Mouse (Mus musculus): ENCODE data around the gene Aunip. TPM values are rescaled to one million over a fixed set of nuclear protein-coding genes. Genes with fewer than 3 reads are reported as not detected.

The Aunip gene
- polyA plus RNA-seq, 1 experiment from 2014 or later: 15.9 TPM

DNA sequence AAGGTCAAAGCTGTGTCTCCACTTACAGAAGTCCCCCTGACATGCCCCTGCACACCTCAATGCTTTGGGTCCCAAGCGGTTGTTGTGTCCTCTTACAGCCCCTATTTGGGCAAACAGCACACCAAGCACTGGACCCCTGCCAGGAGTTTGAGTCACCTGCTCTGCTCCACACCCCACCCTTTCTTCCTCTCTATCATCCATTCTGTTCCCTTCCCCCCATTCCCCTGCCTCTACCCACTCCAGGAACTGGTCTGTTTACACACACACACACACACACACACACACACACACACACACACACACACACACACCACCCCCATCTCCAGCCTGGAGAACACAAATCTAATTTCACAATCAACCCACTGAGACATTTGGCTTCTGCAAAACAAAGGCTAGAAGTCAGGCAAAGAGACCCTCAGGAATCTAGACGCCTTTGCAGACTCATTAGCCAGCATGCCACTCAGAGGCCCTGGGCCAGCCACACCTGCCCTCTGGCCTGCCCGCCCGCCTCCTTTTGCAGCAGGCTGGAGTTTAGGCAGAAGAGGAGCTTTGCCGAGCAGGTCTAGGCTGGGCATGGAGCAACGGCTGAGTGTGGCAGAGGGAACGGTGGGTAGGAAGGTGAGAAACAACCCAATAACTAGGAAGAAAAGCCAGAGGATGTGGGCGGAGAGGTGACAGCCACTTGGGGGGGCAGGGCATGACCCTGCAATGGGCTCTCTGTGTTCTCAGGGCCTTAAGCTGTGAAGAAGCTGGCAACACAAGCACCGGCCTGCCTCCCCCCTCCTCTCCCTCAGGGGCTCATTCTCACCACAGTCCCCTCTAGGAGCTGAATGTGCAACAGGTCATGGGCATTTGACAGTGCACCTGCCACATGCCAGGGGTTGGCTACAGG lies 36.3 kb downstream of the Aunip start:
- ATAC-seq (replicated peaks; ENCODE audit: low FRiP score): no peak
- Histone ChIP-seq H3K36me3 (ENCODE audit: control insufficient read depth, insufficient read depth, low read length) (peaks cover 25% of the 10 kb centered on the region), H3K4me3 (ENCODE audit: low read depth, low read length) (no peak overlapping the region), H3K9me3 (ENCODE audit: control insufficient read depth, low read length) (peaks cover 4% of the 10 kb centered on the region), H3K4me2 (no peak overlapping the region), H3K27me3 (replicated peaks; ENCODE audit: control insufficient read depth, insufficient read depth, low read length) (no peaks in the 10 kb centered on the region), H3K27ac (ENCODE audit: low read depth, low read length) (no peak overlapping the region), H3K9ac (ENCODE audit: low read depth, low read length) (no peak overlapping the region), H3K4me1 (replicated peaks; ENCODE audit: control insufficient read depth, insufficient read depth, low read length) (peaks cover 21% of the 10 kb centered on the region)
- no peak for DNase-seq (ENCODE audit: low spot score)
- 75% methylated on average over 9 of the region's 9 CpGs for WGBS

DNA sequence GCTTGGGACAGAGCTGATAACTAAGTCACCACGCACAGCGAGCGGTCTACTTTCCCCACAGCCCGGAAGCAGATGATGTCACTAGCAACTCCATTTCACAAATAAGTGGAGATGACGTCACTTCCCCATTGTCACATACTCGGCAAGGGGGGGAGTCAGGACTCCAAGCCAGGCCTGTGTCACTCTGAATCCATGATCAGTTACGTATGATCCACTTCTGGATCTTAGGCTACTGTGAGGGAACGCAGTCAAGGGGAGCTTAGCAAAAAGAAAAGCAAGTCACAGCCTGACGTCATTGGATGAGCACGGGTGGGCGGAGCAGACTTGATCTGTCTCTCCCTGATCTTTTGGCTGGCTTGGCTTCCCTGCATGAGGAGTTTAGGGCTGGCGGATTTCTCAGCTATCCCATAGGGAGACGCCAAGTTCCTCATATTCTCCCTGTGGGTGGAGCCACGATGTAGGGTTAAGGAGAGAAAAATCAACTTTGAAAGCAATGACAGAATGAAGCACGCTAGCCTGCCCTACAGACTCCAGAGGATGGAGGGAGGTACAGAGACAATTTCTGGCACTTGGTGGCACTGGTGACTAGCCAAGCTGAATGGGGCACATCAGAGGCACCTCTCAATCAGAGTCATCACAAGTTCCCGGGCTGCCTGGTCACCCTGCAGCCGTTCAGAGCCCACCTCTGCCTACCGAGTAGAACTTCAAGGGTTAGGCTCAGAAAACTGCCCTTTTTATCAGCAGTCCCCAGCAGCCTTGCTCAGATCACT lies 37.6 kb downstream of the Aunip start:
- H3K27me3 ChIP-seq (replicated peaks; ENCODE audit: control insufficient read depth, insufficient read depth, low read length): no peaks in the 10 kb centered on the region
- ATAC-seq (replicated peaks; ENCODE audit: low FRiP score): peak; percentile 57; the same call in 1 of the 2 replicates
- no peak overlapping the region for H3K4me3 ChIP-seq (ENCODE audit: low read depth, low read length)
- H3K9me3 ChIP-seq (ENCODE audit: control insufficient read depth, low read length): peaks cover 4% of the 10 kb centered on the region
- 60% methylated on average over 18 of the region's 18 CpGs for WGBS
- H3K4me2 ChIP-seq: peak overlapping the region; percentile 13; the same call in 1 of the 2 replicates
- peaks cover 24% of the 10 kb centered on the region for H3K4me1 ChIP-seq (replicated peaks; ENCODE audit: control insufficient read depth, insufficient read depth, low read length)
- H3K36me3 ChIP-seq (ENCODE audit: control insufficient read depth, insufficient read depth, low read length): peaks cover 17% of the 10 kb centered on the region
- H3K9ac ChIP-seq (ENCODE audit: low read depth, low read length): no peak overlapping the region
- 0 out of 2 replicates have a peak overlapping the region, but pooled peaks have one; percentile 15 for H3K27ac ChIP-seq (ENCODE audit: low read depth, low read length)
- DNase-seq (ENCODE audit: low spot score): no peak

DNA sequence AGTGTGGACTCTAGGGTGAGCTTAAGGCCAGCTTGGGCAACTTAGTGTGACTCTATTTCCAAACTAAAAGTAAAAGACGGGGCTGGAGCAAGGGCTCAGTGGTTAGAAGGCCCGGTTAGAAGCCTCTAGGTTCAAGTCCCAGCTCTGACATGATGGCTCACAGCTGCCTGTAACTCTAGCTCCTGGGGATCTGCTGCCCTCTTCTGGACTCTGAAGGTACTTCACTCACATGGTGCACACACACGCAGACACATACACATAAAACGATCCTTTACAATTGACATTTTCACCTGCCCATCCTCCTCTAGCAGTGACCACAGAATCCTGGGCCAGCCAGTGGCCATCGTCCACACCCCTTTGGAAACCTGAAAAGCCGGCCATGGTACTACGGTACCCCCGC lies 39.1 kb downstream of the Aunip start:
- Histone ChIP-seq H3K36me3 (ENCODE audit: control insufficient read depth, insufficient read depth, low read length) (peaks cover 12% of the 10 kb centered on the region), H3K27ac (ENCODE audit: low read depth, low read length) (no peak overlapping the region), H3K9me3 (ENCODE audit: control insufficient read depth, low read length) (peaks cover 4% of the 10 kb centered on the region), H3K27me3 (replicated peaks; ENCODE audit: control insufficient read depth, insufficient read depth, low read length) (no peaks in the 10 kb centered on the region), H3K9ac (ENCODE audit: low read depth, low read length) (no peak overlapping the region), H3K4me3 (ENCODE audit: low read depth, low read length) (no peak overlapping the region), H3K4me2 (no peak overlapping the region), H3K4me1 (replicated peaks; ENCODE audit: control insufficient read depth, insufficient read depth, low read length) (peaks cover 24% of the 10 kb centered on the region)
- WGBS: 96% methylated on average over 8 of the region's 8 CpGs
- no peak for DNase-seq (ENCODE audit: low spot score)
- no peak for ATAC-seq (replicated peaks; ENCODE audit: low FRiP score)

DNA sequence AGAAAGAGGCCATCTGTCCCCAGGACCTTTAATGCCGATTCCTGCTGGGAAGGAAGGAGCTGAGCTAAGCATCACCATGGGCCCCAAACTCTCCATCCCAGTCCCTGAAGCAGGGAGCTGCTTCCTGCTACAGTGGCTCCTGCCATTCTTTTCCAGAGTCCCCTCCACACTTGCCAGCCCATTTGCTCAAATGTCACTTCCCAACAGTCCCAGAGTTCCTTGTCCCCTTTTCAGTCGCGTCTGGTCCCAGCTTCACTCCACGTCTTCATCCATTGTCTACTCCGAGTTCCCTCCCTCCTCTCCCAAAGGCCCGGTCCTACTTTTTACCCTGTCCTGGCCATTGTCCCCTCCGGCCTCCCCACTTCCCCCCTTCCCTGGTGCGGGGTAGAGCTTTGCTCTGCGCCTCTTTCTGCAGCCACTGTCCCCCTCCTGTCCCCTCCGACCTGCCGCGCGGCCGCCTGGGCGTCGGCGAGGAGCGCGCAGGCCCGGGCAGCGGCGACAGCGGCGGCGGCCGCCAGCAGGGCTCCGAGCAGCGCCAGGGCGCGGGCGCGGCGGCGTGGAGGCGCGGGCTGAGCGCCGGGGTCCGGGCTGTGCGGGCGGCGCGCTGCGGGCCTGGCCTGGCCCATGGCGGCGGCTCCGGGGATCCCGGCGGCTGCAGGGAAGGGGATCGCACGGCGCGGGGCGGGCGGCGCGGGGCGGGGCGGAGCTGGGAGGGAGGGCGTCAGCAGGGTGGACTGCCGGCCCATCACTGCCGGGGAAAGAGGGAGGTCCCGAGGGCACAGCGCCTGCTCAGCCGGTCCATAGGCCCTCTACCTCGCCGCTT lies 40.9 kb downstream of the Aunip start, which contains the start of gene Selenon:
TSS of gene Selenon (minus strand) at position 673 of the 823 bp plus-strand sequence.
- H3K9me3 ChIP-seq (ENCODE audit: control insufficient read depth, low read length): peaks cover 4% of the 10 kb centered on the region
- DNase-seq (ENCODE audit: low spot score) (peak; percentile 70), ATAC-seq (replicated peaks; ENCODE audit: low FRiP score) (peak; percentile 75)
- 1% methylated on average over 61 of the region's 67 CpGs for WGBS
- H3K36me3 ChIP-seq (ENCODE audit: control insufficient read depth, insufficient read depth, low read length): peaks cover 12% of the 10 kb centered on the region
- H3K4me1 ChIP-seq (replicated peaks; ENCODE audit: control insufficient read depth, insufficient read depth, low read length): peaks cover 24% of the 10 kb centered on the region
- H3K9ac ChIP-seq (ENCODE audit: low read depth, low read length): peak within 1 kb of the TSS; percentile 74
- peak within 1 kb of the TSS; percentile 77 for H3K4me2 ChIP-seq
- H3K27me3 ChIP-seq (replicated peaks; ENCODE audit: control insufficient read depth, insufficient read depth, low read length): no peaks in the 10 kb centered on the region
- H3K27ac ChIP-seq (ENCODE audit: low read depth, low read length): peak within 1 kb of the TSS; percentile 60
- peak within 1 kb of the TSS; percentile 71 for H3K4me3 ChIP-seq (ENCODE audit: low read depth, low read length)

DNA sequence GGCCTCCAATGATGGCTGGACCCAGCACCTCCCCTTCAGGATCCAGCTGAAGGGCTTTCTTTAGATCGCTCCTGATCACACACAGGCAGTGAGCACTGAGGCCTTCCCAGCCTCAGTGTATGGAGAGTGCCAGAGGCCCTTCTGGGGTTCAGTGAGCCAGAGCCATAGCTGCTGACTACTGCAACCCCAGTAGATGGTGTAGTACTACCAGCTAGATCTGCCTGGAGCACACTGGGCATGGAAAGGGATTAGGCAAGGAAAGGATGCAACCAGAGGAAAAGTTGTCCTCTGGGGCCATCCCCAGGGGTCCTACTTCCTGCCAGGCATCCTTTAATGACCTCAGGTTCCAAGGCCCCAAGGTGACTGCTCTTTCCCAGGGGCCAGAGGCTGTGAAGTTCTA lies 42.8 kb downstream of the Aunip start:
- Histone ChIP-seq H3K4me2 (no peak overlapping the region), H3K36me3 (ENCODE audit: control insufficient read depth, insufficient read depth, low read length) (peaks cover 7% of the 10 kb centered on the region), H3K4me1 (replicated peaks; ENCODE audit: control insufficient read depth, insufficient read depth, low read length) (peaks cover 16% of the 10 kb centered on the region), H3K4me3 (ENCODE audit: low read depth, low read length) (no peak overlapping the region), H3K27me3 (replicated peaks; ENCODE audit: control insufficient read depth, insufficient read depth, low read length) (no peaks in the 10 kb centered on the region), H3K9ac (ENCODE audit: low read depth, low read length) (no peak overlapping the region), H3K9me3 (ENCODE audit: control insufficient read depth, low read length) (peaks cover 4% of the 10 kb centered on the region), H3K27ac (ENCODE audit: low read depth, low read length) (no peak overlapping the region)
- WGBS: 81% methylated on average over 1 of the region's 1 CpGs
- DNase-seq (ENCODE audit: low spot score) (no peak), ATAC-seq (replicated peaks; ENCODE audit: low FRiP score) (no peak)

DNA sequence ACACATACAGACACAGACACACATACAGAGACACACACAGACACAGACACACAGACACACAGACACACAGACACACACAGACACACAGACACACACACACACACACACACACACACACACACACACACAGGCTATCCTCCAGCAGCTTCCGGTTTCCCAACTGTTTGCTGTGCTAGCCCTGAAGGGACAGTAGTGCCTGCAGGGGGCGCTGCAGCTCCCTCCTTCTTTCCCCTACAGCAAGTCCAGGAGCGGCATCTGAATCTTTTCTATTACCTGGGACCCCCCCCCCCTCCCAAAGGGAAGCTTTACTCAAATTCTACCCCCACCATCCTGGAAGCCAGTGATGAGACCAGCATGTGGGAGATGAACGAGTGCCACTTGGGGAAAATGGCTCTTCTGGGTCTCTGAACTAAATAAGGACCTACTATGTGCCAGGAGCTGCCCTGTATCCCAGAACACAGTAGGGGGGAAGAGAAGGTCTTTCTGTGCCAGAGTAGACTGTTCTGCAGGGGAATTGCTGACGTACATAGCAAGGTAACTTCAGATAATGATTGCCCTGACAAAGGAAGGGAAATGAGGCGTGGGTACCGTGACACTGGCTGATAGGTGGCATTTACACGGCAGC lies 45.3 kb downstream of the Aunip start:
- H3K36me3 ChIP-seq (ENCODE audit: control insufficient read depth, insufficient read depth, low read length): no peaks in the 10 kb centered on the region
- H3K27me3 ChIP-seq (replicated peaks; ENCODE audit: control insufficient read depth, insufficient read depth, low read length): no peaks in the 10 kb centered on the region
- ATAC-seq (replicated peaks; ENCODE audit: low FRiP score): no peak
- H3K9me3 ChIP-seq (ENCODE audit: control insufficient read depth, low read length): no peaks in the 10 kb centered on the region
- H3K4me2 ChIP-seq: no peak overlapping the region
- peaks cover 10% of the 10 kb centered on the region for H3K4me1 ChIP-seq (replicated peaks; ENCODE audit: control insufficient read depth, insufficient read depth, low read length)
- DNase-seq (ENCODE audit: low spot score): no peak
- 67% methylated on average over 7 of the region's 8 CpGs for WGBS
- H3K27ac ChIP-seq (ENCODE audit: low read depth, low read length): no peak overlapping the region
- H3K4me3 ChIP-seq (ENCODE audit: low read depth, low read length): no peak overlapping the region
- no peak overlapping the region for H3K9ac ChIP-seq (ENCODE audit: low read depth, low read length)

DNA sequence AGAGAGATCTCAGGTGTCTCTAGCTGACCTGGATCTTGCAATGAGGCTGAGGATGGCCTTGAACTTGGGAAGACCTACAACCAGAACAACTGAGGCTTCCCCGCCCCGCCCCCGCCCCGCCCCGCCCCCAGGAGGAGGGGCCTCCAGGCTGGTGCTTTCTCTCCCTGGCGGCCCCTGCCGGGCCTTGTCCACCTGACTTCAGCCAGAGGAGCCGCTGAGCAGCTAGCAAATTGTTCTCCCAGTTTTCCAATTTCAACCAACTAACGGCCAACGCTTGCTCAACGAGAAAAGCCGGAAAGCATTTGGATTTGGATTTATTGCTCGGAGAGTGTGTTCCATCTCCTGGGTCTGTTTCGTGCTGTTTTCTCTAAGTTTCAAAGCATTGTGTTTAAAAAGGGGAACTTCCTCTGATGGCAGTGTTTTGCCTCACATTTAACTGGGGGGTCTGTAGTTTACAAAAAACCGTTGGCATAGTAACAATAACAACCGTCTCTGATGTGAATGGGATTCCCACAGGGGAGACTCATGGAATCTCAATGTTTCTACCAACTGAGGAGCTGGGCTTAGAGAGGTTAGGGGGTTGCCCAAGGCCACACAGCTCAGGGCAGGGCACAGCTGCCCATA lies 46.9 kb downstream of the Aunip start:
- no peaks in the 10 kb centered on the region for H3K27me3 ChIP-seq (replicated peaks; ENCODE audit: control insufficient read depth, insufficient read depth, low read length)
- 17% methylated on average over 16 of the region's 16 CpGs for WGBS
- H3K36me3 ChIP-seq (ENCODE audit: control insufficient read depth, insufficient read depth, low read length): no peaks in the 10 kb centered on the region
- peaks cover 6% of the 10 kb centered on the region for H3K4me1 ChIP-seq (replicated peaks; ENCODE audit: control insufficient read depth, insufficient read depth, low read length)
- no peak overlapping the region for H3K9ac ChIP-seq (ENCODE audit: low read depth, low read length)
- 0 out of 2 replicates have a peak overlapping the region, but pooled peaks have one; percentile 5 for H3K4me2 ChIP-seq
- ATAC-seq (replicated peaks; ENCODE audit: low FRiP score): no peak
- no peak overlapping the region for H3K4me3 ChIP-seq (ENCODE audit: low read depth, low read length)
- no peaks in the 10 kb centered on the region for H3K9me3 ChIP-seq (ENCODE audit: control insufficient read depth, low read length)
- DNase-seq (ENCODE audit: low spot score): no peak
- no peak overlapping the region for H3K27ac ChIP-seq (ENCODE audit: low read depth, low read length)
